Mouse (Mus musculus) stomach, embryonic 14.5 days (tissue): ENCODE measurements around the gene Morc4. TPM values are rescaled to one million over a fixed set of nuclear protein-coding genes. Genes with fewer than 3 reads are reported as not detected.

Experiments
- ATAC-seq: fragments of 200-750 bp; cut with Nextera tagmentation; 2 replicates; pipeline ENCODE4 v1.8.0; 2017; ENCODE audit warnings: low read depth, moderate TSS enrichment; ENCODE audit not compliant: insufficient number of reproducible peaks, insufficient read depth, low FRiP score
- H3K27ac ChIP-seq: fragments of 300-500 bp; sonication (generic); 2 replicates; pipeline ENCODE4 v1.5.1; 2014; ENCODE audit warnings: mild to moderate bottlenecking, low read length, moderate library complexity, mixed read lengths
- H3K27me3 ChIP-seq: fragments of 300-500 bp; sonication (generic); 2 replicates; pipeline ENCODE4 v1.6.1; 2014; ENCODE audit warnings: low read length, control low read depth, mixed read lengths; ENCODE audit not compliant: control insufficient read depth, insufficient read depth
- H3K36me3 ChIP-seq: fragments of 300-500 bp; sonication (generic); 2 replicates; pipeline ENCODE4 v1.6.1; 2014; ENCODE audit warnings: mild to moderate bottlenecking, control low read depth, low read length, moderate library complexity, mixed read lengths; ENCODE audit not compliant: control insufficient read depth, insufficient read depth
- H3K4me1 ChIP-seq: fragments of 300-500 bp; sonication (generic); 2 replicates; pipeline ENCODE4 v1.6.1; 2014; ENCODE audit warnings: low read length, control low read depth, mixed read lengths; ENCODE audit not compliant: control insufficient read depth, insufficient read depth
- H3K4me2 ChIP-seq: fragments of 300-500 bp; sonication (generic); replicated peaks from 2 replicates; pipeline ENCODE4 v1.6.1; 2014; ENCODE audit warnings: low read depth, low read length, control low read depth
- H3K4me3 ChIP-seq: fragments of 300-500 bp; sonication (generic); 2 replicates; pipeline ENCODE4 v1.5.1; 2014; ENCODE audit warnings: low read depth, low read length, control low read depth
- H3K9ac ChIP-seq: fragments of 300-500 bp; sonication (generic); replicated peaks from 2 replicates; pipeline ENCODE4 v1.6.1; 2014; ENCODE audit warnings: low read depth, mild to moderate bottlenecking, control low read depth, low read length, moderate library complexity, mixed read lengths
- H3K9me3 ChIP-seq: fragments of 300-500 bp; sonication (generic); 2 replicates; pipeline ENCODE4 v1.6.1; 2016; ENCODE audit warnings: low read depth, low read length, control low read depth; ENCODE audit not compliant: control insufficient read depth
- WGBS: fragments of 180-500 bp; shearing (Covaris S2); extraction: QIAGEN DNeasy Blood & Tissue Kit; methylation state at CpG from one replicate; pipeline ENCODE4 v1.1.7; 2014; 5-methylcytosine and 5-hydroxymethylcytosine counted together
- polyA plus RNA-seq: library from polyadenylated mRNA; unstranded; fragments of >200 nt; fragmentation: Nextera tagmentation; extraction: Ambion mirVana; gene quantifications from 2 replicates; pipeline ENCODE4 v1.2.1, GENCODE M21; 2014

Gene Morc4
- polyA plus RNA-seq, 1 experiment from 2014 or later: 17.2 TPM

DNA sequence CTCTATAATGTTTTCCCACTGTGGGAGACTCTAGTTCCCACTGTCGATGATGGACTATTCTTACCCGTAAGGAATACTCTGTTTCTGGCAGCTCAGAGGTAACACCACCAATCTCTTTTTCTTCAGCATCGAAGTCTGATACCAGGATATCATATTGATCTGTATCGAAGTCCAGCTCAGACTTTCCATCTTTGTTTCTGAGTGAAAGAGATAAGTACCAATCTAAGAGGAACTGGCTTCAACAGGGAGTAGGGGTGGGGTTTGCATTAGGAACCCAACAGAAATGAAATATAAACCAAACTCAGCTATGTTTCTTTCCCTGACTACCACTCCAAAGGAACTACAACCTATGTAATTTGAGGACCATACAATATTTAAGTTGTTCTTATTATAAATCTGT lies 16.7 kb downstream of the Morc4 start:
- no peaks in the 10 kb centered on the region for H3K36me3 ChIP-seq
- H3K9ac ChIP-seq: no peak overlapping the region
- ATAC-seq: no peak
- whole genome bisulfite sequencing: 87% methylated on average over 4 of the region's 4 CpGs
- H3K27me3 ChIP-seq: no peaks in the 10 kb centered on the region
- no peak overlapping the region for H3K27ac ChIP-seq
- H3K4me2 ChIP-seq: no peak overlapping the region
- no peaks in the 10 kb centered on the region for H3K4me1 ChIP-seq
- no peak overlapping the region for H3K4me3 ChIP-seq
- H3K9me3 ChIP-seq: no peaks in the 10 kb centered on the region

DNA sequence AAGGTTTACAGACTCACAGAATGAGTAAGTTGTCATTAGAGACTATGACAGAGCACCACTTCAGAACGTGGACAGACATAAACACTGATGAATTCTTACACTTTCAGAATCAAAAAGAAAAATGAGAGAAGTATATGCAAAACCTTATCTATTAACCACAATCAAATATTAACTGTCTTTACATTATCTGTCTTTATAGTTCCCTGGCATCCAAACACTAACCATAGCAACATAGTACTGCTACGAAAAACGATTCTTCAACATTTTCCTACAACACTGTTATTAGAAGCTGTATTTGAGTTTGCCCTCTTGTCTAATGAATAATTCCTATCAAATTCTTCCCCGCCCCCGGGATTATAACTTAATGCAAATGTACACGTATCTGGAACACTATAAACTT lies 30.4 kb downstream of the Morc4 start:
- WGBS: 69% methylated on average over 6 of the region's 6 CpGs
- Histone ChIP-seq H3K4me1 (no peaks in the 10 kb centered on the region), H3K27ac (no peak overlapping the region), H3K9me3 (no peaks in the 10 kb centered on the region), H3K4me2 (no peak overlapping the region), H3K36me3 (no peaks in the 10 kb centered on the region; the same call in 1 of the 2 replicates), H3K9ac (no peak overlapping the region), H3K27me3 (no peaks in the 10 kb centered on the region), H3K4me3 (no peak overlapping the region)
- ATAC-seq: no peak

DNA sequence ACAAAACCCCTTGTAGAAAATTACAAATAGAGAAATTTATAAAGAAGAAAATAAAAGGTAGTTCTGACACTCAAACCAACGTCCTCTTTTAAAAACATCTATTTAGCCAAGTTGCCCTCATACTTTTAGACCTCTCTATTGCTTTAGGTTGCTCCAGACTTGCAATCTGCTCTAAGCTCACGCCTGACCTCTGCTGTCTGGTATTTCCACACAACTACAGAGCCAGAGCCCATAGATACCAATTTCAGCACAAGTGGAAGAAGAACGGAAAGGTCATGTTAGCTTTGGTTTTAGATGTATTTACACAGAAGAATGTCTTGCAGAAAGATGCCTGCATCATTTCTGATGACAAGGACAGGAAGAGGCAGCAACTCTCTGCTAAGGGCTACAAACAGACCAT lies 32.4 kb downstream of the Morc4 start:
- Histone ChIP-seq H3K27ac (no peak overlapping the region), H3K9me3 (no peaks in the 10 kb centered on the region), H3K36me3 (no peaks in the 10 kb centered on the region; the same call in 1 of the 2 replicates), H3K4me1 (no peaks in the 10 kb centered on the region), H3K4me2 (no peak overlapping the region), H3K27me3 (no peaks in the 10 kb centered on the region), H3K9ac (no peak overlapping the region), H3K4me3 (no peak overlapping the region)
- WGBS: 46% methylated on average over 3 of the region's 3 CpGs
- no peak for ATAC-seq

- H3K9ac ChIP-seq: no peak overlapping the region
These were observed 39.0 kb downstream of the Morc4 start for GRCm38 (mm10) chrX:139832464-139832863.

DNA sequence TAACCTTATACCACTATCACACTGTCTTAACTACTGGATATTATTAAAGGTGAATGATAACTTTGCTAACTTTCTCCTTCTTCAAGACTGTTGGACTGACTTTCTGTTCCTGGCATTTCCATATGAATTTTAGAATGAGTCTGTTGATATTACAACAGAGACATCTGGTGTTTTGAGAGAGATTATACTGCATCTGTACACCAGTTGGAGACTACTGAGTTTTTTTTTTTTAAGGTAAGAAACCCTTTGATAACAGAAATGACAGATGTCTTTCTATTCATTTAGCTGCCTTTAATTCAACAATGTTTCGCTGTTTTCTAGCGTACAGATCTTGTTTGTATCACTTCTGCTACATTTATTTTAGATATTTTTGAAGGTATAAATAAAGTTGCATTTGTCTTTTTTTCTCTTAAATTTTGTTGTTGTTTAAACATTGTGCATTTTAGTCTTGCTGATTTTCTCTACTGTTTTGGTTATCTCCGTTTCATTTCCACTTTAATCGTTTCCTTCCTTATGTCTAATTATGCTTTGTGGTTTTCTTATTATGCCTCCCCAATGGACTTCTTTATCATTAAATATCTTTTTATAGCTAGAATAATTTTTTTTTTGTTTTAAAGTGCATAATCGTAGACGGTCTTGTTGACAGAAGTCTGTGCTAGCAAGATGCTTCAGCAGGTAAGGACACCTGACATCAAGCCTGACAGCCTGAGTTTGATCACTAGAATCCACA lies 42.9 kb downstream of the Morc4 start:
- Histone ChIP-seq H3K36me3 (no peaks in the 10 kb centered on the region), H3K9ac (no peak overlapping the region), H3K4me3 (no peak overlapping the region), H3K4me1 (no peaks in the 10 kb centered on the region), H3K27ac (no peak overlapping the region), H3K27me3 (no peaks in the 10 kb centered on the region), H3K4me2 (no peak overlapping the region), H3K9me3 (no peaks in the 10 kb centered on the region)
- WGBS: 90% methylated on average over 6 of the region's 6 CpGs
- ATAC-seq: no peak

More at GRCm38 (mm10) chrX:139832464-139832863, 39.0 kb downstream of the Morc4 start:
- no peak for ATAC-seq
- Histone ChIP-seq H3K4me3 (no peak overlapping the region), H3K27ac (no peak overlapping the region), H3K9me3 (no peaks in the 10 kb centered on the region), H3K36me3 (no peaks in the 10 kb centered on the region; the same call in 1 of the 2 replicates), H3K4me2 (no peak overlapping the region), H3K4me1 (no peaks in the 10 kb centered on the region), H3K27me3 (no peaks in the 10 kb centered on the region)
- WGBS: 20% methylated on average over 5 of the region's 5 CpGs

GRCm38 (mm10) chrX:139826926-139827325 lies 44.6 kb downstream of the Morc4 start:
- Histone ChIP-seq H3K4me1 (no peaks in the 10 kb centered on the region), H3K27ac (no peak overlapping the region), H3K9ac (no peak overlapping the region), H3K4me2 (no peak overlapping the region), H3K4me3 (no peak overlapping the region), H3K9me3 (no peaks in the 10 kb centered on the region), H3K27me3 (no peaks in the 10 kb centered on the region), H3K36me3 (no peaks in the 10 kb centered on the region)
- 84% methylated on average over 4 of the region's 4 CpGs for WGBS
- ATAC-seq: no peak

DNA sequence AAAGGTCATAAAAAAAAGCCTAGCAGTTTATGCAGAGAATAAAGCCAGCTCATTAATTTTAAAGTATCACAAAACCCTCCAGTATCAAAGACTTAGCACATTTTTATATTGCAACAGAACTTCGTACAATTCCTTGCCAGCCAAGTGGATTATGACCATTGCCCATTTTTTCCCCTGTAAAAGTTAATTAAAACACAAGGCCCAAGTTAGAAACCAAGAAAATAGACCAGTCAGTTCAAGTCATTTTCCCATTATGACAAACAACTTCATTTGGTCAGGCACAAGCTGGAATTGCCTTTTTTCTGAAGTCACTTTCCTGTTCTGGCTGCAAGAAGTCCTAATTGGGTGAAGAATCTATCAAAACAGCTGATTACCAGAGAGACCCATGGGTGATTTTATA lies 46.1 kb downstream of the Morc4 start:
- Histone ChIP-seq H3K4me2 (no peak overlapping the region), H3K36me3 (no peaks in the 10 kb centered on the region), H3K27ac (no peak overlapping the region), H3K9ac (no peak overlapping the region), H3K9me3 (no peaks in the 10 kb centered on the region), H3K4me1 (no peaks in the 10 kb centered on the region), H3K4me3 (no peak overlapping the region), H3K27me3 (no peaks in the 10 kb centered on the region)
- ATAC-seq: no peak
- WGBS: 74% methylated on average over 1 of the region's 1 CpGs

- H3K27me3 ChIP-seq: no peaks in the 10 kb centered on the region
- no peak overlapping the region for H3K9ac ChIP-seq
- H3K9me3 ChIP-seq: no peaks in the 10 kb centered on the region
- H3K27ac ChIP-seq: no peak overlapping the region
- H3K4me3 ChIP-seq: no peak overlapping the region
- ATAC-seq: no peak
- no peaks in the 10 kb centered on the region for H3K4me1 ChIP-seq
- H3K4me2 ChIP-seq: no peak overlapping the region
- H3K36me3 ChIP-seq: no peaks in the 10 kb centered on the region
- 71% methylated on average over 5 of the region's 5 CpGs for WGBS
These were observed 56.3 kb downstream of the Morc4 start for GRCm38 (mm10) chrX:139815201-139815600.
